Mouse (Mus musculus) lung, embryonic 15.5 days (tissue): ENCODE data around the gene Acer3. TPM values are rescaled to one million over a fixed set of nuclear protein-coding genes. Genes with fewer than 3 reads are reported as not detected.
"Not testable (repeated sequence)": the region's sequence is repeated elsewhere in the genome, so short reads cannot be mapped to it uniquely, and the experiment has no call there.

Source experiments
- ATAC-seq: fragments of 200-750 bp; cut with Nextera tagmentation; 2 replicates; pipeline ENCODE4 v1.8.0; 2017; ENCODE audit warnings: moderate number of reproducible peaks, borderline replicate concordance; ENCODE audit not compliant: low FRiP score, low TSS enrichment; ENCODE audit errors: extremely low read depth
- H3K27ac ChIP-seq: fragments of 300-500 bp; sonication (generic); 2 replicates; pipeline ENCODE4 v1.5.1; 2015; ENCODE audit warnings: moderate library complexity, mild to moderate bottlenecking, inconsistent platforms
- H3K27me3 ChIP-seq: fragments of 300-500 bp; sonication (generic); 2 replicates; pipeline ENCODE4 v1.6.1; 2015; ENCODE audit warnings: inconsistent platforms
- H3K36me3 ChIP-seq: fragments of 300-500 bp; sonication (generic); 2 replicates; pipeline ENCODE4 v1.6.1; 2015; ENCODE audit warnings: inconsistent platforms
- H3K4me1 ChIP-seq: fragments of 300-500 bp; sonication (generic); 2 replicates; pipeline ENCODE4 v1.6.1; 2015; ENCODE audit warnings: inconsistent platforms
- H3K4me2 ChIP-seq: fragments of 300-500 bp; sonication (generic); 2 replicates; pipeline ENCODE4 v1.6.1; 2015; ENCODE audit warnings: inconsistent platforms, mild to moderate bottlenecking, moderate library complexity
- H3K4me3 ChIP-seq: fragments of 300-500 bp; sonication (generic); 2 replicates; pipeline ENCODE4 v1.5.1; 2015; ENCODE audit warnings: mild to moderate bottlenecking, inconsistent platforms
- H3K9ac ChIP-seq: fragments of 300-500 bp; sonication (generic); 2 replicates; pipeline ENCODE4 v1.6.1; 2015; ENCODE audit warnings: inconsistent platforms
- H3K9me3 ChIP-seq: fragments of 300-500 bp; sonication (generic); 2 replicates; pipeline ENCODE4 v1.6.1; 2016; ENCODE audit warnings: inconsistent platforms
- WGBS: fragments of 180-500 bp; shearing (Covaris S2); methylation state at CpG from one replicate; pipeline ENCODE4 v1.1.7; 2015; 5-methylcytosine and 5-hydroxymethylcytosine counted together
- polyA plus RNA-seq: library from polyadenylated mRNA; unstranded; fragments of >200 nt; fragmentation: Nextera tagmentation; extraction: Ambion mirVana; gene quantifications from 2 replicates; pipeline ENCODE4 v1.2.1, GENCODE M21; 2015

The Acer3 gene
- polyA plus RNA-seq, 1 experiment from 2014 or later: 28.3 TPM

GRCm38 (mm10) chr7:98191571-98192250, 129.3 kb downstream of the Acer3 start:
- H3K27ac ChIP-seq: no peak overlapping the region
- H3K27me3 ChIP-seq: peaks cover 49% of the 10 kb centered on the region
- no peaks in the 10 kb centered on the region for H3K9me3 ChIP-seq
- H3K9ac ChIP-seq: no peak overlapping the region
- peaks cover 18% of the 10 kb centered on the region for H3K4me1 ChIP-seq
- 0 out of 2 replicates have a peak, but pooled peaks have one; percentile 20 for ATAC-seq
- H3K4me2 ChIP-seq: no peak overlapping the region
- H3K36me3 ChIP-seq: no peaks in the 10 kb centered on the region
- no peak overlapping the region for H3K4me3 ChIP-seq
- WGBS: 52% methylated on average over 17 of the region's 17 CpGs

DNA sequence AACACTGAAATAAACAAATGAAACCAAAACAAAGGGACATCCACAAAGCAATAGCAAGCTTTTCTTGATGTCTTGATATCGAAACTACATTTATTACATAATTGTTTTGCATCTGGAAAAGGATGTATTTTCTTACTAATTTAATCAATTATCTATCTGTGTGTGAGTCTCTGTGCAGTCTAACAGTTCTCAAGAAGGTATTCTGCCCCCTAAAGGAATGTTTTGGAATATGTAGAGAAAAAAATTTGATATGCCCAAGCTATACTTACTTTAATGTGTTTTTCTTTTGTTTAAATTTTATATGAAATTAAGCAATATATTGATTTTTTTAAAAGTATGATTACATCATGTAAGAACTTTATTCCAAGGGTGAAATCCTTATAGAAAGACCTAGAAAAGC, 130.4 kb downstream of the Acer3 start:
- peaks cover 18% of the 10 kb centered on the region for H3K4me1 ChIP-seq
- H3K4me2 ChIP-seq: no peak overlapping the region
- H3K4me3 ChIP-seq: no peak overlapping the region
- no peak overlapping the region for H3K9ac ChIP-seq
- H3K9me3 ChIP-seq: no peaks in the 10 kb centered on the region
- H3K36me3 ChIP-seq: no peaks in the 10 kb centered on the region
- WGBS: 90% methylated on average over 1 of the region's 1 CpGs
- H3K27me3 ChIP-seq: peaks cover 41% of the 10 kb centered on the region
- no peak overlapping the region for H3K27ac ChIP-seq
- no peak for ATAC-seq

- Histone ChIP-seq H3K4me2 (no peak overlapping the region), H3K27me3 (peaks cover 33% of the 10 kb centered on the region), H3K27ac (no peak overlapping the region), H3K9ac (no peak overlapping the region), H3K9me3 (no peaks in the 10 kb centered on the region), H3K4me3 (no peak overlapping the region), H3K36me3 (no peaks in the 10 kb centered on the region), H3K4me1 (peaks cover 17% of the 10 kb centered on the region)
- ATAC-seq: no peak
- 19% methylated on average over 3 of the region's 3 CpGs for WGBS
Measured at GRCm38 (mm10) chr7:98189745-98190144, 131.3 kb downstream of the Acer3 start.

GRCm38 (mm10) chr7:98188680-98189079, 132.3 kb downstream of the Acer3 start:
- Histone ChIP-seq H3K4me3 (no peak overlapping the region), H3K36me3 (no peaks in the 10 kb centered on the region), H3K9ac (no peak overlapping the region), H3K27ac (no peak overlapping the region), H3K4me2 (no peak overlapping the region), H3K27me3 (peaks cover 22% of the 10 kb centered on the region), H3K4me1 (peaks cover 7% of the 10 kb centered on the region), H3K9me3 (no peaks in the 10 kb centered on the region)
- ATAC-seq: no peak
- 71% methylated on average over 2 of the region's 2 CpGs for WGBS

GRCm38 (mm10) chr7:98188238-98188637, 132.8 kb downstream of the Acer3 start:
- Histone ChIP-seq H3K9me3 (no peaks in the 10 kb centered on the region), H3K4me2 (no peak overlapping the region), H3K9ac (no peak overlapping the region), H3K27me3 (peaks cover 18% of the 10 kb centered on the region), H3K36me3 (no peaks in the 10 kb centered on the region), H3K4me1 (peaks cover 2% of the 10 kb centered on the region; the same call in 1 of the 2 replicates), H3K4me3 (no peak overlapping the region), H3K27ac (no peak overlapping the region)
- WGBS: 89% methylated on average over 2 of the region's 2 CpGs
- ATAC-seq: no peak

DNA sequence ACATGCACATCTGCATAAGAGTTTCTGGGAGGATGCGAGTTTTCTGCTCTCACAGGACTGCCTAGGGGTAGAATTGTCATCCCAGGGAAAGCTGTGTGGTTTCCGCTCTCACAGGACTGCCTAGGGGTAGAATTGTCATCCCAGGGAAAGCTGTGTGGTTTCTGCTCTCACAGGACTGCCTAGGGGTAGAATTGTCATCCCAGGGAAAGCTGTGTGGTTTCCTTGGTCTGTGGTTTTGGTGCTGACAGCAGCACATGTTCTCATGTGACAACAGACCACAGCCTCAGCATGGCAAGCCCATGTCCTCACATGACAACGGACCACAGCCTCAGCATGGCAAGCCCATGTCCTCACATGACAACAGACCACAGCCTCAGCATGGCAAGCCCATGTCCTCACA, 133.7 kb downstream of the Acer3 start:
- 80% methylated on average over 3 of the region's 3 CpGs for WGBS
- ATAC-seq, H3K27ac ChIP-seq, H3K4me3 ChIP-seq, H3K9me3 ChIP-seq, H3K27me3 ChIP-seq, H3K4me1 ChIP-seq, H3K4me2 ChIP-seq, H3K36me3 ChIP-seq, H3K9ac ChIP-seq: not testable (repeated sequence)

GRCm38 (mm10) chr7:98186637-98187036, 134.4 kb downstream of the Acer3 start:
- Histone ChIP-seq H3K4me1 (no peaks in the 10 kb centered on the region), H3K36me3 (no peaks in the 10 kb centered on the region), H3K4me3 (no peak overlapping the region), H3K27me3 (peaks cover 2% of the 10 kb centered on the region; the same call in 1 of the 2 replicates), H3K4me2 (no peak overlapping the region), H3K9me3 (no peaks in the 10 kb centered on the region), H3K27ac (no peak overlapping the region), H3K9ac (no peak overlapping the region)
- ATAC-seq: no peak
- 67% methylated on average over 8 of the region's 8 CpGs for WGBS

GRCm38 (mm10) chr7:98185326-98185725, 135.7 kb downstream of the Acer3 start:
- WGBS: 72% methylated on average over 6 of the region's 6 CpGs
- H3K4me3 ChIP-seq: no peak overlapping the region
- H3K9ac ChIP-seq: no peak overlapping the region
- H3K27ac ChIP-seq: no peak overlapping the region
- no peak overlapping the region for H3K4me2 ChIP-seq
- H3K36me3 ChIP-seq: no peaks in the 10 kb centered on the region
- H3K9me3 ChIP-seq: no peaks in the 10 kb centered on the region
- no peak for ATAC-seq
- H3K4me1 ChIP-seq: no peaks in the 10 kb centered on the region
- no peaks in the 10 kb centered on the region for H3K27me3 ChIP-seq

DNA sequence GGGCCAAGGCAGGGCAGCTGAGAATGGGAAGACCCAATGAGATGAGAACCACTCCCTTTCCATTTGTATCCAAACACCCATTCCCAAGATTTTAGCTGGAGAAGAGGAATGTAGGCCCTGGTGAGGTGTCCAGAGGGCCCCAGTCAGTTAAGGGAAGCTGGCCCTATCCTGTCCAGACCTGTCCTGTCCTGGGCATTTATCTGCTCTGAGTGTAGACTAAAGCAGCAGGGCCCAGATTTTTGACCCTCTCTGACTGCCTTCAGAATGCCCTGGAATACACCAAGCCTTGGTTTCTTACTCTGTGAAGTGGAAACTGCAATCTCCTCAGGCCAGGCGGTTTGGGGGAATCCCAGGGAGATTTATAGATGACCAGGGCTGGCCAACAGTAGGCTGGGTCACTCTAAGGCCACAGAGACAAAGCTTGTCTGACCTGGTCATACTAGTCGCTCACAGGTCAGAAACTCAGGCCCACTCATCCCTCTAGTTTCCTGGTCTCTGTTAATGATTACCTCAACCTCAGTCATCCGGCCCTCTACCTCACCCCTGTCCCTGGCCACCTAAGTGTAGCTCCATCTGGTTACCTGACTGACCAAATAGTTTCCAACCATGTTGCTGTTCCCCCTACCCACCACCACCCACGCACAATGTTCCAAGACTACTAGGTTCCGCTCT, 142.3 kb downstream of the Acer3 start:
- Histone ChIP-seq H3K4me2 (peak overlapping the region; percentile 90), H3K9ac (peak overlapping the region; percentile 46), H3K36me3 (no peaks in the 10 kb centered on the region), H3K4me3 (peak overlapping the region; percentile 97), H3K27me3 (no peaks in the 10 kb centered on the region; the same call in 1 of the 2 replicates), H3K4me1 (peaks cover 21% of the 10 kb centered on the region), H3K9me3 (no peaks in the 10 kb centered on the region), H3K27ac (peak overlapping the region; percentile 55)
- WGBS: 74% methylated on average over 5 of the region's 5 CpGs
- ATAC-seq: peak; percentile 25; the same call in 1 of the 2 replicates

DNA sequence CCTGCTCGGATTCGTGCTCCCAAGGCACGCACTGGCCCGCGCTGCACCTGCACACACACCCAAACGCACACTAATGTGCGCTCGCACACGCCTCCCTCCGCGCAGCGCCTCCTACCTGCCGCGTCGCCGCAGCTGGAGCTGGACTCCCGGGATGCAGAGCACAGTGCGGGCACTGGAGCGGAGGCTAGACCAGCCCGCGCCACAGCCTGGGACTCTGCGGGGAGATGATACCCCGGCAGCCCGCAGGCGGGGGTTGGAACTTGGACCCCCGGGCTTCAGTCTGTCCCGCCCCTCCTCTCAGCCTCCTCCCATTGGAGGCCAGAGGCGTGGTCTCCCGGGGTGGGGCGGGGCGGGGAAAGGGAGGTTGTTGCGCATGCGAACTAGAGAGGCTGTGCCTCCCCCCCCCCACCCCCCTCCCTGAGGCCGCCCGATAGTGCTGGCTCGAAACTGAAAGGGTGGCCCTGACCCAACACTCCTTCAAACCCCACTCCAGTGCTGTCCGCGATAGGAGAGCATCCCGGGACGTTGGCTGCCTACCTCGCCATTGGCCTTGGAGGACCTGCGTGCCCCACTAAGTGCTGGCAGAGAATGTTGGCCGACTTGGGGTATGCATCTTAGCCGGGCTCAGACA, 143.0 kb downstream of the Acer3 start, which contains the start of gene Capn5:
TSS of gene Capn5 (minus strand) at position 346 of the 631 bp plus-strand sequence.
- H3K4me2 ChIP-seq: peak within 1 kb of the TSS; percentile 90
- H3K4me1 ChIP-seq: peaks cover 21% of the 10 kb centered on the region
- H3K9ac ChIP-seq: peak within 1 kb of the TSS; percentile 74
- no peaks in the 10 kb centered on the region for H3K36me3 ChIP-seq
- WGBS: 2% methylated on average over 43 of the region's 44 CpGs
- peak within 1 kb of the TSS; percentile 72 for H3K27ac ChIP-seq
- peak within 1 kb of the TSS; percentile 97 for H3K4me3 ChIP-seq
- peak; percentile 86 for ATAC-seq
- H3K27me3 ChIP-seq: no peaks in the 10 kb centered on the region; the same call in 1 of the 2 replicates
- H3K9me3 ChIP-seq: no peaks in the 10 kb centered on the region

GRCm38 (mm10) chr7:98177566-98177928, 143.5 kb downstream of the Acer3 start:
- 3% methylated on average over 9 of the region's 9 CpGs for WGBS
- H3K27me3 ChIP-seq: no peaks in the 10 kb centered on the region; the same call in 1 of the 2 replicates
- no peaks in the 10 kb centered on the region for H3K36me3 ChIP-seq
- peak overlapping the region; percentile 90 for H3K4me2 ChIP-seq
- H3K27ac ChIP-seq: peak overlapping the region; percentile 72
- H3K4me1 ChIP-seq: peaks cover 22% of the 10 kb centered on the region
- H3K9ac ChIP-seq: peak overlapping the region; percentile 74
- H3K9me3 ChIP-seq: no peaks in the 10 kb centered on the region
- H3K4me3 ChIP-seq: peak overlapping the region; percentile 97
- no peak for ATAC-seq

DNA sequence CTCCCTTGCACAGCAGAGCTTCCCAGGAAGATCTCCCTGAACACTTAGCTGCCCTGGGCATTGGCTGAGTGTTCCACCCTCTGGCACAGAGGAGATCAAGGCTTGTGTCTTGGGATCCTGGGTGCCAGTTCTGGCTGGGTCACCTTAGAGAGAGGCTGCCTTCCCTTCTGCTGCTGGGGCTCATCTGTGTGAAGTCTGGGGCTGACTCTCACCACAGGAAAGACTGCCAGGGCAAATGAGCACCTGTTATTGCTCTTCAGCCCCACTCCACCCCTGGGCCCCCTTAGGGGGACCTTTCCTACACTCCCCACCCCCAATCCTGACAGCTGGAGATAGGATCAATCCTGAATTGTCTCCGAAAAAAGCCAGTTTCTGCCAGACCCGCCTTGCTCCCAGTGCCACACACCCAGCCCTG, 143.9 kb downstream of the Acer3 start:
- no peak overlapping the region for H3K27ac ChIP-seq
- 0 out of 2 replicates have a peak overlapping the region, but pooled peaks have one; percentile 74 for H3K9ac ChIP-seq
- no peaks in the 10 kb centered on the region; the same call in 1 of the 2 replicates for H3K27me3 ChIP-seq
- peaks cover 23% of the 10 kb centered on the region for H3K4me1 ChIP-seq
- no peak for ATAC-seq
- H3K9me3 ChIP-seq: no peaks in the 10 kb centered on the region
- H3K36me3 ChIP-seq: no peaks in the 10 kb centered on the region
- 47% methylated on average over 2 of the region's 2 CpGs for WGBS
- H3K4me3 ChIP-seq: peak overlapping the region; percentile 97
- H3K4me2 ChIP-seq: peak overlapping the region; percentile 90
